ENCODE assay signal across 7 mouse cellular contexts in the genomic region with DNA sequence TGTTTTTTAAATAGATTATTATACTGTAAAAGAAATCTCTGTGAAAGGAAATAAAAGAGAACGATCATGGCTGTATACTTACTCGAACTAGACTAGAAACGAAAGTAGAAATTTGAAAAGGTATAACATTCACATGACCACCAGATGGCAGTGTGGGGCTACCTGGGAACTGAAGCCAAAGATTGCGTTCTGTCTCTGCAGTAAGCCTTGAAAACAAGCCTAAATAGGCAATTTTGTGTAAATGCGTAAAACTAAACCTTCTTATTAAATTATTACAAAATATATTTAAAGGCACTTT. TPM values are rescaled to one million over a fixed set of nuclear protein-coding genes. Genes with fewer than 3 reads are reported as not detected.
DNase-seq lines count a peak whose midpoint lies in the region; ATAC-seq and TF ChIP-seq lines count a peak whose summit lies in the region.

No protein-coding gene starts in this region.

- H3K36me3 ChIP-seq in intestine, embryonic 14.5 days (ENCODE audit: control insufficient read depth, insufficient read depth, low read length), result no peaks in the 10 kb centered on the region
- no peaks in the 10 kb centered on the region for H3K36me3 ChIP-seq in midbrain, embryonic 11.5 days (ENCODE audit: control insufficient read depth, insufficient read depth, low read length)

- H3K9ac ChIP-seq in intestine, embryonic 14.5 days (ENCODE audit: low read length), result no peak overlapping the region
- H3K9ac ChIP-seq in midbrain, embryonic 11.5 days (ENCODE audit: low read length), result no peak overlapping the region

- H3K27me3 ChIP-seq in intestine, embryonic 14.5 days (replicated peaks; ENCODE audit: control insufficient read depth, insufficient read depth, low read length), result no peaks in the 10 kb centered on the region
- H3K27me3 ChIP-seq in midbrain, embryonic 11.5 days (ENCODE audit: control insufficient read depth, insufficient read depth, low read length), result no peaks in the 10 kb centered on the region

- no peak overlapping the region for H3K4me3 ChIP-seq in cortical plate, adult 2 months (ENCODE audit: insufficient read depth, low read length)
- peak overlapping the region; percentile 8; the same call in 1 of the 2 replicates for H3K4me3 ChIP-seq in intestine, embryonic 14.5 days (ENCODE audit: low read depth, low read length)
- H3K4me3 ChIP-seq in midbrain, embryonic 11.5 days (ENCODE audit: low read depth, low read length), result no peak overlapping the region

- H3K27ac ChIP-seq in cortical plate, adult 2 months (ENCODE audit: insufficient read depth, low read length), result no peak overlapping the region
- no peak overlapping the region for H3K27ac ChIP-seq in intestine, embryonic 14.5 days (ENCODE audit: low read depth)
- H3K27ac ChIP-seq in midbrain, embryonic 11.5 days (ENCODE audit: low read depth, low read length), result no peak overlapping the region

- peaks cover 1% of the 10 kb centered on the region; the same call in 1 of the 2 replicates for H3K4me1 ChIP-seq in cortical plate, adult 2 months (ENCODE audit: control insufficient read depth, insufficient read depth, low read length)
- no peaks in the 10 kb centered on the region for H3K4me1 ChIP-seq in intestine, embryonic 14.5 days (replicated peaks; ENCODE audit: control insufficient read depth, insufficient read depth, low read length)
- no peaks in the 10 kb centered on the region for H3K4me1 ChIP-seq in midbrain, embryonic 11.5 days (ENCODE audit: control insufficient read depth, insufficient read depth, low read length)

- ATAC-seq in intestine, embryonic 14.5 days (replicated peaks; ENCODE audit: low FRiP score, low TSS enrichment, low read depth), result no peak
- peak; percentile 30; the same call in 1 of the 2 replicates for ATAC-seq in midbrain, embryonic 11.5 days (ENCODE audit: low FRiP score)

- DNase-seq in adrenal gland, adult (ENCODE audit: inconsistent age in 2 of 2, low spot score in 1 of 2), result peak; percentile 45 to 89
- DNase-seq in gastrocnemius, postnatal 14 days, result peak; percentile 61
- peak; percentile 66 for DNase-seq in intestine, embryonic 14.5 days (ENCODE audit: low spot score)
- peak; percentile 68 for DNase-seq in left cerebral cortex, postnatal 4 days
- peak; percentile 92 for DNase-seq in midbrain, embryonic 11.5 days (ENCODE audit: low spot score, missing footprints)
- peak; percentile 21 for DNase-seq in spleen, adult 12 weeks (ENCODE audit: low spot score)

- peak overlapping the region; percentile 21; the same call in 1 of the 2 replicates for H3K4me2 ChIP-seq in intestine, embryonic 14.5 days (ENCODE audit: low read length)
- no peak overlapping the region; the same call in 1 of the 2 replicates for H3K4me2 ChIP-seq in midbrain, embryonic 11.5 days

- TF ChIP-seq POLR2A in cortical plate, adult 2 months (IDR thresholded peaks at IDR 0.05; ENCODE audit: extremely low read depth, insufficient read depth, low read length), result no peak

- 32% methylated on average over 5 of the region's 5 CpGs for WGBS in intestine, embryonic 14.5 days
- 28% methylated on average over 5 of the region's 5 CpGs for WGBS in midbrain, embryonic 11.5 days

- H3K9me3 ChIP-seq in intestine, embryonic 14.5 days (ENCODE audit: control insufficient read depth, low read length), result no peaks in the 10 kb centered on the region
- H3K9me3 ChIP-seq in midbrain, embryonic 11.5 days (ENCODE audit: control insufficient read depth, low read length), result no peaks in the 10 kb centered on the region

- intact Hi-C loops in gastrocnemius, postnatal 14 days (cut with DNase I; ENCODE audit: low total_unique reads), result no loop called here
- intact Hi-C loops in left cerebral cortex, postnatal 4 days (cut with DNase I), result no loop called here

- peak; percentile 50 for TF ChIP-seq CTCF in cortical plate, adult 2 months (IDR thresholded peaks at IDR 0.05; ENCODE audit: extremely low read depth, insufficient read depth, low read length)

RNA-seq across cellular contexts. Expression of a gene that starts 38.5 kb away (rescaled TPM):
- polyA plus RNA-seq in cortical plate, adult 2 months (2012; rRNA removed), result 0.13 and 0.15 TPM in 2 replicates
- not detected for total RNA-seq in gastrocnemius, postnatal 14 days (2021)
- polyA plus RNA-seq in intestine, embryonic 14.5 days (2014; fragmentation: Nextera tagmentation; extraction: Ambion mirVana), result 0.31 and 0.35 TPM in 2 replicates
- total RNA-seq in left cerebral cortex, postnatal 4 days (2021), result not detected
- 0.69 and 0.81 TPM in 2 replicates for polyA plus RNA-seq in midbrain, embryonic 11.5 days (2014; fragmentation: Nextera tagmentation; extraction: Ambion mirVana)

RNA-seq across cellular contexts. Expression of a gene that starts 51.2 kb away (rescaled TPM):
- 0.15 TPM in 1 of 2 replicates, not detected in the other for polyA plus RNA-seq in cortical plate, adult 2 months (2012; rRNA removed)
- not detected for total RNA-seq in gastrocnemius, postnatal 14 days (2021)
- polyA plus RNA-seq in intestine, embryonic 14.5 days (2014; fragmentation: Nextera tagmentation; extraction: Ambion mirVana), result not detected in 2 replicates
- not detected for total RNA-seq in left cerebral cortex, postnatal 4 days (2021)
- not detected in 2 replicates for polyA plus RNA-seq in midbrain, embryonic 11.5 days (2014; fragmentation: Nextera tagmentation; extraction: Ambion mirVana)

Comparison
In these comparisons a context has a peak if more than half of its experiments do, and no peak if none do; other contexts are left out.
1. DNase-seq: peak in every context shown above with its lines; median percentile 92 in midbrain, embryonic 11.5 days; 68 in left cerebral cortex, postnatal 4 days; 67 in adrenal gland, adult; 66 in intestine, embryonic 14.5 days; 61 in gastrocnemius, postnatal 14 days; 21 in spleen, adult 12 weeks.